Mouse (Mus musculus): Measurements from ENCODE around the gene Gripap1. TPM values are rescaled to one million over a fixed set of nuclear protein-coding genes. Genes with fewer than 3 reads are reported as not detected.
A peak's percentile ranks its signal among the peaks of the same experiment; 100 is the strongest.

Gene Gripap1
- total RNA-seq (2014; rRNA removed) (23.4 and 28.3 TPM in 2 replicates), polyA plus RNA-seq (2015; fragmentation: Nextera tagmentation; extraction: Ambion mirVana) (61.1 and 62.8 TPM in 2 replicates)

DNA sequence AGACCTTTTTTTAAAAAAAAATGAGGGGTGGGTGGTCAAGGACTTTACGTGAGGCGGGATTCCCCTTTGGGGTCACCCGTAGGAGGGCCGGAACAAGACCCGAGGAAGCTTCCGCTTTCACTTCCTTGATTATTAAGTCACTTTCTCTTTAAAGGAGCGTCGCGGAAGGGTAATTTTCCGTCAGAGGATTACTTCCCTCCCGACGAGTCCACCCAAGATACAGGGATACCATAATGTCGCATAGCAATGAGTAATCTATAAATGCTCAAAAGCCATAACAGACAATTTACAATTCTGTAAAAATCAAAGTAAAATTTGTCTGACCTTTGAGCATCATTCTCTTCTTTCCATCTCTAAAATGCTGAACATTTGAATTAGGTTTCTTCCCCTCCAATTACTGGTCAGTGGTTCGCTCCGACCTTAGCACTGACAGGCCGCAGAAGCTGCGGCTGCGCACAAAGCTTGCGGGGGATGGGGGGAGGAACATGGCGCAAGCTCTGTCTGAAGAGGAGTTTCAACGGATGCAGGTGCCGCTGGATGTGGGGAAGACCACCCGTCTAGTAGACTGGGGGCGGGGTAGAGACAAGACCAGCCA is at the start of gene Gripap1:
Gene Gripap1 (plus strand): TSS at position 224 of the 595 bp plus-strand sequence.
- Histone ChIP-seq H3K9ac (replicated peaks; ENCODE audit: low read length) (peak within 1 kb of the TSS; percentile 59), H3K27ac (peak within 1 kb of the TSS; percentile 67; the same call in 1 of the 2 replicates), H3K36me3 (ENCODE audit: insufficient read depth, low read length) (no peaks in the 10 kb centered on the region), H3K9me3 (ENCODE audit: low read length) (no peaks in the 10 kb centered on the region), H3K27me3 (ENCODE audit: insufficient read depth, low read length) (no peaks in the 10 kb centered on the region), H3K4me3 (ENCODE audit: low read length) (peak within 1 kb of the TSS; percentile 51), H3K4me2 (ENCODE audit: low read depth, low read length) (peak within 1 kb of the TSS; percentile 57), H3K4me1 (ENCODE audit: insufficient read depth, low read length) (no peaks in the 10 kb centered on the region)
- no peak for TF ChIP-seq CTCF (IDR thresholded peaks at IDR 0.05; ENCODE audit: low read depth)
- 27% methylated on average over 24 of the region's 24 CpGs for WGBS
- peak; percentile 91 for DNase-seq (ENCODE audit: low spot score)
- peak; percentile 93 for ATAC-seq

- Histone ChIP-seq H3K4me1 (ENCODE audit: insufficient read depth, low read length) (no peaks in the 10 kb centered on the region), H3K4me3 (ENCODE audit: low read length) (no peak overlapping the region), H3K9me3 (ENCODE audit: low read length) (no peaks in the 10 kb centered on the region), H3K27me3 (ENCODE audit: insufficient read depth, low read length) (no peaks in the 10 kb centered on the region), H3K27ac (no peak overlapping the region), H3K4me2 (ENCODE audit: low read depth, low read length) (no peak overlapping the region), H3K9ac (replicated peaks; ENCODE audit: low read length) (no peak overlapping the region), H3K36me3 (ENCODE audit: insufficient read depth, low read length) (no peaks in the 10 kb centered on the region)
- DNase-seq (ENCODE audit: low spot score), result no peak
- ATAC-seq, result no peak
- no peak for TF ChIP-seq CTCF (IDR thresholded peaks at IDR 0.05; ENCODE audit: low read depth)
- 77% methylated on average over 10 of the region's 10 CpGs for WGBS
Observed at GRCm38 (mm10) chrX:7740082-7740819, 49.3 kb upstream of the Gripap1 start.

GRCm38 (mm10) chrX:7741103-7741502 is 48.5 kb upstream of the Gripap1 start:
- Histone ChIP-seq H3K4me1 (ENCODE audit: insufficient read depth, low read length) (no peaks in the 10 kb centered on the region), H3K4me2 (ENCODE audit: low read depth, low read length) (no peak overlapping the region), H3K9ac (replicated peaks; ENCODE audit: low read length) (no peak overlapping the region), H3K27me3 (ENCODE audit: insufficient read depth, low read length) (no peaks in the 10 kb centered on the region), H3K27ac (no peak overlapping the region), H3K9me3 (ENCODE audit: low read length) (no peaks in the 10 kb centered on the region), H3K36me3 (ENCODE audit: insufficient read depth, low read length) (no peaks in the 10 kb centered on the region), H3K4me3 (ENCODE audit: low read length) (no peak overlapping the region)
- DNase-seq (ENCODE audit: low spot score), result no peak
- no peak for ATAC-seq
- 70% methylated on average over 5 of the region's 5 CpGs for whole genome bisulfite sequencing
- no peak for TF ChIP-seq CTCF (IDR thresholded peaks at IDR 0.05; ENCODE audit: low read depth)

- Histone ChIP-seq H3K4me1 (ENCODE audit: insufficient read depth, low read length) (no peaks in the 10 kb centered on the region), H3K4me2 (ENCODE audit: low read depth, low read length) (no peak overlapping the region), H3K27me3 (ENCODE audit: insufficient read depth, low read length) (no peaks in the 10 kb centered on the region), H3K36me3 (ENCODE audit: insufficient read depth, low read length) (no peaks in the 10 kb centered on the region), H3K27ac (no peak overlapping the region), H3K4me3 (ENCODE audit: low read length) (no peak overlapping the region), H3K9me3 (ENCODE audit: low read length) (no peaks in the 10 kb centered on the region), H3K9ac (replicated peaks; ENCODE audit: low read length) (no peak overlapping the region)
- ATAC-seq, result no peak
- peak; percentile 51 for TF ChIP-seq CTCF (IDR thresholded peaks at IDR 0.05; ENCODE audit: low read depth)
- 58% methylated on average over 5 of the region's 5 CpGs for WGBS
- no peak for DNase-seq (ENCODE audit: low spot score)
Observed at GRCm38 (mm10) chrX:7743470-7743869, 46.1 kb upstream of the Gripap1 start.

- 77% methylated on average over 1 of the region's 1 CpGs for whole genome bisulfite sequencing
- no peaks in the 10 kb centered on the region for H3K9me3 ChIP-seq (ENCODE audit: low read length)
Observed at GRCm38 (mm10) chrX:7744940-7745339, 44.6 kb upstream of the Gripap1 start.

GRCm38 (mm10) chrX:7745429-7745828 is 44.1 kb upstream of the Gripap1 start:
- ATAC-seq (no peak), DNase-seq (ENCODE audit: low spot score) (no peak)
- Histone ChIP-seq H3K9me3 (ENCODE audit: low read length) (no peaks in the 10 kb centered on the region), H3K4me1 (ENCODE audit: insufficient read depth, low read length) (no peaks in the 10 kb centered on the region), H3K27me3 (ENCODE audit: insufficient read depth, low read length) (no peaks in the 10 kb centered on the region), H3K27ac (no peak overlapping the region), H3K36me3 (ENCODE audit: insufficient read depth, low read length) (no peaks in the 10 kb centered on the region), H3K9ac (replicated peaks; ENCODE audit: low read length) (no peak overlapping the region), H3K4me2 (ENCODE audit: low read depth, low read length) (no peak overlapping the region), H3K4me3 (ENCODE audit: low read length) (no peak overlapping the region)
- WGBS, result 89% methylated on average over 8 of the region's 8 CpGs
- TF ChIP-seq CTCF (IDR thresholded peaks at IDR 0.05; ENCODE audit: low read depth), result no peak

More at GRCm38 (mm10) chrX:7744940-7745339, 44.6 kb upstream of the Gripap1 start:
- ATAC-seq, result no peak
- Histone ChIP-seq H3K27ac (no peak overlapping the region), H3K36me3 (ENCODE audit: insufficient read depth, low read length) (no peaks in the 10 kb centered on the region), H3K4me1 (ENCODE audit: insufficient read depth, low read length) (no peaks in the 10 kb centered on the region), H3K27me3 (ENCODE audit: insufficient read depth, low read length) (no peaks in the 10 kb centered on the region), H3K4me3 (ENCODE audit: low read length) (no peak overlapping the region), H3K4me2 (ENCODE audit: low read depth, low read length) (no peak overlapping the region), H3K9ac (replicated peaks; ENCODE audit: low read length) (no peak overlapping the region)
- no peak for DNase-seq (ENCODE audit: low spot score)
- TF ChIP-seq CTCF (IDR thresholded peaks at IDR 0.05; ENCODE audit: low read depth), result no peak

All from hindbrain, postnatal 0 days (tissue).